19 mouse cellular contexts compared by ENCODE assay signal in genomic region chrX:48019359-48019758, GRCm38 (mm10). TPM values are rescaled to one million over a fixed set of nuclear protein-coding genes. Genes with fewer than 3 reads are reported as not detected.
A peak's percentile ranks its signal among the peaks of the same experiment; 100 is the strongest.
DNase-seq lines count a peak whose midpoint lies in the region; ATAC-seq lines count a peak whose summit lies in the region.
"Had no signal": no experiment of that assay in that cellular context is flagged by ENCODE, and none has a peak within 500 bp of the region (broad histone marks: within the 10 kb centered on the region; RNA-seq: fewer than 3 reads in every experiment).

No protein-coding gene starts in this region.

- H3K4me2 ChIP-seq in heart, embryonic 15.5 days: 0 out of 2 replicates have a peak overlapping the region, but pooled peaks have one; percentile 4
- H3K4me2 ChIP-seq in kidney, embryonic 16.5 days (replicated peaks; ENCODE audit: low read depth, low read length): peak overlapping the region; percentile 26
- H3K4me2 ChIP-seq: hindbrain, embryonic 13.5 days; limb, embryonic 12.5 days; liver, embryonic 15.5 days; lung, embryonic 15.5 days had no signal

- H3K4me1 ChIP-seq in heart, embryonic 10.5 days: no peaks in the 10 kb centered on the region
- H3K4me1 ChIP-seq in heart, embryonic 15.5 days (replicated peaks): no peaks in the 10 kb centered on the region
- no peaks in the 10 kb centered on the region for H3K4me1 ChIP-seq in kidney, embryonic 16.5 days (ENCODE audit: insufficient read depth, low read length)
- H3K4me1 ChIP-seq: limb, embryonic 12.5 days; liver, embryonic 15.5 days; lung, embryonic 15.5 days had no signal

- no peak overlapping the region for H3K9ac ChIP-seq in heart, embryonic 15.5 days
- no peak overlapping the region for H3K9ac ChIP-seq in kidney, embryonic 16.5 days (replicated peaks; ENCODE audit: low read length)
- H3K9ac ChIP-seq: forebrain, postnatal 0 days; hindbrain, embryonic 13.5 days; limb, embryonic 12.5 days; liver, embryonic 15.5 days; lung, embryonic 15.5 days had no signal

- H3K36me3 ChIP-seq in heart, embryonic 10.5 days: no peaks in the 10 kb centered on the region
- H3K36me3 ChIP-seq in heart, embryonic 15.5 days: no peaks in the 10 kb centered on the region
- H3K36me3 ChIP-seq in kidney, embryonic 16.5 days (ENCODE audit: insufficient read depth, low read length): no peaks in the 10 kb centered on the region
- H3K36me3 ChIP-seq: hindbrain, embryonic 13.5 days; limb, embryonic 12.5 days; liver, embryonic 15.5 days; lung, embryonic 15.5 days had no signal

- WGBS in heart, embryonic 10.5 days: 31% methylated on average over 15 of the region's 15 CpGs
- 36% methylated on average over 15 of the region's 15 CpGs for WGBS in heart, embryonic 15.5 days
- 52% methylated on average over 15 of the region's 15 CpGs for WGBS in kidney, embryonic 16.5 days

- H3K27me3 ChIP-seq in heart, embryonic 10.5 days (ENCODE audit: insufficient read depth, poor library complexity, severe bottlenecking): peaks cover 47% of the 10 kb centered on the region
- H3K27me3 ChIP-seq in heart, embryonic 15.5 days: peaks cover 24% of the 10 kb centered on the region
- H3K27me3 ChIP-seq in kidney, embryonic 16.5 days (ENCODE audit: insufficient read depth, low read length): peaks cover 11% of the 10 kb centered on the region; the same call in 1 of the 2 replicates

- H3K9me3 ChIP-seq in heart, embryonic 10.5 days: no peaks in the 10 kb centered on the region
- H3K9me3 ChIP-seq in heart, embryonic 15.5 days (replicated peaks): no peaks in the 10 kb centered on the region
- H3K9me3 ChIP-seq in kidney, embryonic 16.5 days (ENCODE audit: low read length): no peaks in the 10 kb centered on the region
- H3K9me3 ChIP-seq: hindbrain, embryonic 13.5 days; limb, embryonic 12.5 days; liver, embryonic 15.5 days; lung, embryonic 15.5 days had no signal

- H3K4me3 ChIP-seq in heart, embryonic 10.5 days: no peak overlapping the region
- no peak overlapping the region for H3K4me3 ChIP-seq in heart, embryonic 15.5 days
- no peak overlapping the region for H3K4me3 ChIP-seq in kidney, embryonic 16.5 days (ENCODE audit: low read length)
- H3K4me3 ChIP-seq: erythroblast, embryonic 14.5 days; hindbrain, embryonic 13.5 days; layer of hippocampus, adult 2 months; left cerebral cortex, adult 2 months; limb, embryonic 12.5 days; liver, embryonic 15.5 days; lung, embryonic 15.5 days had no signal

- no peak for ATAC-seq in heart, embryonic 15.5 days (replicated peaks; ENCODE audit: insufficient number of reproducible peaks, insufficient read depth, low FRiP score, low read depth)
- ATAC-seq in kidney, embryonic 16.5 days (ENCODE audit: low FRiP score, low TSS enrichment): no peak
- ATAC-seq in megakaryocyte progenitor cell, adult 5-6 weeks (replicated peaks; ENCODE audit: poor library complexity): peak; percentile 39
- ATAC-seq: intestine, embryonic 16.5 days; Patski had no signal

- H3K27ac ChIP-seq in heart, embryonic 10.5 days: no peak overlapping the region
- no peak overlapping the region for H3K27ac ChIP-seq in heart, embryonic 15.5 days
- H3K27ac ChIP-seq in kidney, embryonic 16.5 days (ENCODE audit: low read length): no peak overlapping the region
- H3K27ac ChIP-seq: hindbrain, embryonic 13.5 days; layer of hippocampus, adult 2 months; left cerebral cortex, adult 2 months; limb, embryonic 12.5 days; liver, embryonic 15.5 days; lung, embryonic 15.5 days had no signal

- intact Hi-C loops in heart, postnatal 10 days (cut with DNase I): loop anchor here (1.0 kb wide), 1 partner anchor 105 kb away; no protein-coding TSS in a partner anchor

- DNase-seq in heart, adult 11 months: peak; percentile 72
- no peak for DNase-seq in heart, embryonic 10.5 days (ENCODE audit: low spot score)
- no peak for DNase-seq in heart, postnatal 10 days
- DNase-seq in kidney, postnatal 10 days: no peak
- DNase-seq in urinary bladder, postnatal 36 days (ENCODE audit: low spot score in 2 of 2): no peak

RNA-seq across cellular contexts. Expression of gene Apln, which starts 15.3 kb away (rescaled TPM):
- 0.71 and 1.4 TPM in 2 replicates for polyA plus RNA-seq in heart, embryonic 10.5 days (2016; fragmentation: Nextera tagmentation; extraction: Ambion mirVana)
- 6.5 and 7.2 TPM in 2 replicates for polyA plus RNA-seq in heart, embryonic 15.5 days (2015; fragmentation: Nextera tagmentation; extraction: Ambion mirVana)
- 10 to 100 TPM; 28.2 to 30.5 TPM for total RNA-seq in heart, postnatal 10 days (2021)
- polyA plus RNA-seq in kidney, embryonic 16.5 days (2015; fragmentation: Nextera tagmentation; extraction: Ambion mirVana): 6.2 and 7.1 TPM in 2 replicates
- total RNA-seq in megakaryocyte progenitor cell, adult 5-6 weeks (2015): 0.76 and 0.99 TPM in 2 replicates
- total RNA-seq in megakaryocyte progenitor cell, adult 5-6 weeks (2017): 0.75 and 1.7 TPM in 2 replicates
- total RNA-seq: MEL had no signal
- polyA plus RNA-seq: erythroblast, embryonic 14.5 days had no signal
